Mouse (Mus musculus) intestine, embryonic 16.5 days (tissue): Measurements from ENCODE around the gene Pnpt1. TPM values are rescaled to one million over a fixed set of nuclear protein-coding genes. Genes with fewer than 3 reads are reported as not detected.

ENCODE experiments used
- ATAC-seq: fragments of 200-750 bp; cut with Nextera tagmentation; 2 replicates; pipeline ENCODE4 v1.8.0; 2017; ENCODE audit warnings: moderate TSS enrichment, moderate library complexity
- H3K27ac ChIP-seq: fragments of 300-500 bp; sonication (generic); 2 replicates; pipeline ENCODE4 v1.5.1; 2014; ENCODE audit warnings: mild to moderate bottlenecking, low read length
- H3K27me3 ChIP-seq: fragments of 300-500 bp; sonication (generic); replicated peaks from 2 replicates; pipeline ENCODE4 v1.6.1; 2014; ENCODE audit warnings: low read length, control low read depth, mixed read lengths; ENCODE audit not compliant: control insufficient read depth, insufficient read depth
- H3K36me3 ChIP-seq: fragments of 300-500 bp; sonication (generic); 2 replicates; pipeline ENCODE4 v1.6.1; 2014; ENCODE audit warnings: low read length, control low read depth; ENCODE audit not compliant: control insufficient read depth, insufficient read depth
- H3K4me1 ChIP-seq: fragments of 300-500 bp; sonication (generic); 2 replicates; pipeline ENCODE4 v1.6.1; 2014; ENCODE audit warnings: low read length, control low read depth, mixed read lengths; ENCODE audit not compliant: control insufficient read depth, insufficient read depth
- H3K4me2 ChIP-seq: fragments of 300-500 bp; sonication (generic); 2 replicates; pipeline ENCODE4 v1.6.1; 2014; ENCODE audit warnings: low read depth, low read length, control low read depth
- H3K4me3 ChIP-seq: fragments of 300-500 bp; sonication (generic); 2 replicates; pipeline ENCODE4 v1.5.1; 2014; ENCODE audit warnings: mild to moderate bottlenecking, low read length
- H3K9ac ChIP-seq: fragments of 300-500 bp; sonication (generic); 2 replicates; pipeline ENCODE4 v1.6.1; 2014; ENCODE audit warnings: low read depth, low read length
- H3K9me3 ChIP-seq: fragments of 300-500 bp; sonication (generic); 2 replicates; pipeline ENCODE4 v1.6.1; 2016; ENCODE audit warnings: low read length, control low read depth; ENCODE audit not compliant: control insufficient read depth
- WGBS: fragments of 180-500 bp; shearing (Covaris S2); extraction: QIAGEN DNeasy Blood & Tissue Kit; methylation state at CpG from one replicate; pipeline ENCODE4 v1.1.7; 2014; 5-methylcytosine and 5-hydroxymethylcytosine counted together
- polyA plus RNA-seq: library from polyadenylated mRNA; unstranded; fragments of >200 nt; fragmentation: Nextera tagmentation; extraction: Ambion mirVana; gene quantifications from 2 replicates; pipeline ENCODE4 v1.2.1, GENCODE M21; 2015

The Pnpt1 gene
- polyA plus RNA-seq, 1 experiment from 2014 or later, result 45.4 TPM

DNA sequence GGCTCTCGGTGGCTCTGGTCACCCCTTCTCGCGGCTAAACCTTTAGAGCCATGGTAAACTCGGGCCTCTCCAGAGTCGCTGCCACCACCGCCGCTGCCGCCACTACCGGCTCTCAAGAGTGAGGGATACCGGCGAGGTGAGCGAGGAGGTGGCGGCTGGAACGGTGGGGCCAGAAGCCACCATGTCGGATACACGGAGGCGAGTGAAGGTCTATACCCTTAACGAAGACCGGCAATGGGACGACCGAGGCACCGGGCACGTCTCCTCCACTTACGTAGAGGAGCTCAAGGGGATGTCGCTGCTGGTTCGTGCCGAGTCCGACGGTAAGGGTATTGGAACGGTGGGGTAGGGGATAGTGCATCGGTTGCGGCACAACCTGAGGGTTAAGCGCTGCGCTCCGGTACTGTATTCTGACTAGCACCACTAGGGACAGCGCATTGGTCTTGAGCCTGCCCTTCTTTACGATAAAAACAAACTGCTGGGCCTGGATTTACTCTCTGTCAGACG is 42.6 kb downstream of the Pnpt1 start:
- Histone ChIP-seq H3K4me1 (peaks cover 8% of the 10 kb centered on the region), H3K9ac (peak overlapping the region; percentile 99), H3K27me3 (no peaks in the 10 kb centered on the region), H3K36me3 (no peaks in the 10 kb centered on the region), H3K4me2 (peak overlapping the region; percentile 75), H3K4me3 (peak overlapping the region; percentile 98), H3K9me3 (no peaks in the 10 kb centered on the region), H3K27ac (peak overlapping the region; percentile 95)
- peak; percentile 71 for ATAC-seq
- WGBS, result under 1% methylated on average over 38 of the region's 38 CpGs

- Histone ChIP-seq H3K4me3 (peak overlapping the region; percentile 98), H3K9me3 (no peaks in the 10 kb centered on the region), H3K9ac (peak overlapping the region; percentile 99), H3K4me2 (peak overlapping the region; percentile 75), H3K36me3 (no peaks in the 10 kb centered on the region), H3K27me3 (no peaks in the 10 kb centered on the region), H3K4me1 (peaks cover 8% of the 10 kb centered on the region), H3K27ac (peak overlapping the region; percentile 95)
- peak; percentile 3; the same call in 1 of the 2 replicates for ATAC-seq
- 3% methylated on average over 13 of the region's 13 CpGs for WGBS
Measured at GRCm38 (mm10) chr11:29173706-29174436, 43.3 kb downstream of the Pnpt1 start.

GRCm38 (mm10) chr11:29179319-29179718 is 48.8 kb downstream of the Pnpt1 start:
- 0 out of 2 replicates have a peak, but pooled peaks cover 2% of the 10 kb centered on the region for H3K36me3 ChIP-seq
- H3K4me1 ChIP-seq, result no peaks in the 10 kb centered on the region
- no peak overlapping the region for H3K4me2 ChIP-seq
- H3K4me3 ChIP-seq, result no peak overlapping the region
- no peak for ATAC-seq
- 96% methylated on average over 1 of the region's 1 CpGs for WGBS
- no peaks in the 10 kb centered on the region for H3K9me3 ChIP-seq
- H3K27ac ChIP-seq, result no peak overlapping the region
- H3K27me3 ChIP-seq, result no peaks in the 10 kb centered on the region
- no peak overlapping the region for H3K9ac ChIP-seq

- Histone ChIP-seq H3K4me2 (no peak overlapping the region), H3K4me1 (no peaks in the 10 kb centered on the region), H3K4me3 (no peak overlapping the region), H3K9ac (no peak overlapping the region), H3K27me3 (no peaks in the 10 kb centered on the region), H3K9me3 (no peaks in the 10 kb centered on the region), H3K27ac (no peak overlapping the region), H3K36me3 (0 out of 2 replicates have a peak, but pooled peaks cover 2% of the 10 kb centered on the region)
- WGBS, result 83% methylated on average over 3 of the region's 3 CpGs
- no peak for ATAC-seq
Measured at GRCm38 (mm10) chr11:29180657-29181056, 50.1 kb downstream of the Pnpt1 start.

- WGBS, result 91% methylated on average over 5 of the region's 5 CpGs
- Histone ChIP-seq H3K27me3 (no peaks in the 10 kb centered on the region), H3K36me3 (0 out of 2 replicates have a peak, but pooled peaks cover 6% of the 10 kb centered on the region), H3K9ac (no peak overlapping the region), H3K4me2 (no peak overlapping the region), H3K4me1 (no peaks in the 10 kb centered on the region), H3K9me3 (no peaks in the 10 kb centered on the region), H3K4me3 (no peak overlapping the region), H3K27ac (no peak overlapping the region)
- no peak for ATAC-seq
Measured at GRCm38 (mm10) chr11:29181751-29182150, 51.2 kb downstream of the Pnpt1 start.

- Histone ChIP-seq H3K4me3 (no peak overlapping the region), H3K4me2 (no peak overlapping the region), H3K27ac (no peak overlapping the region), H3K9ac (no peak overlapping the region), H3K9me3 (no peaks in the 10 kb centered on the region), H3K36me3 (0 out of 2 replicates have a peak, but pooled peaks cover 4% of the 10 kb centered on the region), H3K27me3 (no peaks in the 10 kb centered on the region), H3K4me1 (no peaks in the 10 kb centered on the region)
- 86% methylated on average over 2 of the region's 2 CpGs for WGBS
- no peak for ATAC-seq
Measured at GRCm38 (mm10) chr11:29188981-29189380, 58.4 kb downstream of the Pnpt1 start.

DNA sequence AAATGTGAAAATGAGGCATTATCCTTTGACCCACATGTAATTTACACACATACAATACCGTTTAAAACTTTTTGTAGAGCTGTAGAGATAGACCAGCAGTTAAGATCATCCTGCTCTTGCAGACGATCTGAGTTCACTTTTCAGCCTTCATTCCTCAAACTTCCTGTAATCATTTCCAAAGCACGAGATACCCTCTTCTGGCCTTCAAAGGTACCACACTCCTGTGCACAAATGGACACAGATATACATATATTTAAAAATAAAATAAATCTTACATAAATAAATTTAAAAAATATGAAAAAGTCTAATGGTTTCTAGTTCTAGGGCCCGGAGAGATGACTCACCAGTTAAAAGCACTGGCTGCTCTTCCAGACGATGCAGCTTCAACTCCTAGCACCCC is 73.1 kb downstream of the Pnpt1 start:
- Histone ChIP-seq H3K9me3 (no peaks in the 10 kb centered on the region), H3K27me3 (no peaks in the 10 kb centered on the region), H3K9ac (no peak overlapping the region), H3K27ac (no peak overlapping the region), H3K4me2 (no peak overlapping the region), H3K36me3 (no peaks in the 10 kb centered on the region), H3K4me3 (no peak overlapping the region), H3K4me1 (no peaks in the 10 kb centered on the region)
- no peak for ATAC-seq
- WGBS, result 80% methylated on average over 5 of the region's 5 CpGs

DNA sequence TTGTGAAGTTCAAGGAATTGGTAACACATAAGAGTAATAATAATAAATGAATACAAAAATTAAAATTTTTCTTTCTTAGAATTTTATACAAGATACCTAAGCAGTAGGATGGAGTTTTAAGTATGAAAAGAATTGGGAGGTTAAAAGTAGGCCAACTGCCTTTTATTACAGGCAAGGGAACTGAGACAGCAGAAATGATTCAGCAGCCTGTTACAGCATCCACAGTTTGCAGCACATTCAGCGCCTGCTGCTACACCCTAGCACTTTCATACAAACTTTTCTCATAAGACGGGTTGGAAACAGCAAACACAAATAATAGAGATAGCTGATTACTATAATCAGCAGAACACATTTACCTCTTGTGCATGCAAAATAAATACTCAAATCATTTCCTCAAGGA is 79.2 kb downstream of the Pnpt1 start:
- Histone ChIP-seq H3K9ac (no peak overlapping the region), H3K36me3 (0 out of 2 replicates have a peak, but pooled peaks cover 3% of the 10 kb centered on the region), H3K27ac (no peak overlapping the region), H3K9me3 (no peaks in the 10 kb centered on the region), H3K4me2 (no peak overlapping the region), H3K27me3 (no peaks in the 10 kb centered on the region), H3K4me3 (no peak overlapping the region), H3K4me1 (no peaks in the 10 kb centered on the region)
- WGBS, result 86% methylated on average over 2 of the region's 2 CpGs
- no peak for ATAC-seq
